Mouse (Mus musculus): ENCODE data around the gene Mpdz.

DNA sequence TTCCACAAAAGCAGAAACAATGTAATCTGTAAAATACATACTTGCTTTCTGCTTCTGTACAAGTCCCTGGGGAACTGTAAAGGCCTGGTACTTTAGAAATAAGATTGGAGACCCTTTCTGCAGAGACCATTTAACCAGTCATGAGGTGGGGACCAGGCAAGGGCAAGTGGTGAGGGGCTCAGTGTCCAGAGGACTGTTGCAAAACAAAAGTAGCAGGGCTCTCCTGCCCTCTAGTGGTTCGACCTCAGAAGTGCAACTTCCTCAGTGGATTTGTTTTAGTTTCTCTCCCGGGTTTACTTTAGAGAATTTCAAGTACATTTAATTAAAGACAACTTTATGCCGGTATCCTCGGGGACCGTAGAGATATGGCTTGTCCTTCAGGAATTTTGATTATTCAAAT, 190.7 kb downstream of the Mpdz start:
- TF ChIP-seq EP300 (IDR thresholded peaks at IDR 0.05): no peak
- TF ChIP-seq CTCF (IDR thresholded peaks at IDR 0.05): peak; percentile 80
